Mouse (Mus musculus): Measurements from ENCODE around the gene Eno2.

GRCm38 (mm10) chr6:124790121-124790520 lies 20.6 kb upstream of the Eno2 start:
- TF ChIP-seq CTCF (conservative IDR thresholded peaks at IDR 0.05; ENCODE audit: low read length) (no peak), POU5F1 (IDR thresholded peaks at IDR 0.05; ENCODE audit: borderline replicate concordance, low read length) (no peak), NANOG (IDR thresholded peaks at IDR 0.05; ENCODE audit: borderline replicate concordance, low read length) (no peak)

Data from E14TG2a.4 (cell line).